Mouse (Mus musculus): ENCODE results near the gene 2310057M21Rik.

2310057M21Rik gene

GRCm38 (mm10) chr7:131327054-131327453 is 35.5 kb downstream of the 2310057M21Rik start:
- in situ Hi-C loops (cut with MboI, MseI): no loop called here

- in situ Hi-C loops (cut with MboI, MseI): no loop called here
Observed at GRCm38 (mm10) chr7:131322192-131322591, 40.4 kb downstream of the 2310057M21Rik start, which contains the start of gene Cuzd1. TSS of gene Cuzd1 (minus strand) at chr7:131322292.

DNA sequence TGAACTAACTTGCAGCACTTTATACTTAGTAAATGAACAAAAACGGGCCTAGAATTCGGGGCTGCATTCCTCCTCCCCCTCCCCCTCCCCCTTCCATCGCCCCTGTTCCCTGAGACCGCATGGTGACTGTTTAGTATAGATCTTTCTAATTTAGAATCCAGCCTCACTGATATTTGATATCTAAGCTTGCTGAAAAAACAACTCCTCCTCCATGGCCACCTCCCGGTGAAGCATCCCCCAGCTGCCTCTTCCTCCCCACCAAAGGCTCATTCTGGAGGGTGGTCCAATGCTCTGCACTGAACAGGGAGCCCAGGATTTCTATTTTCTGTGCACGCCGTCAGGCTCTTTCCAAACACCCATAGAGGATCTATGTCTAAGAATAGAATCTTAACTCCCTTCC is 44.2 kb downstream of the 2310057M21Rik start:
- in situ Hi-C loops (cut with MboI, MseI): no loop called here

- in situ Hi-C loops (cut with MboI, MseI): no loop called here
Observed at GRCm38 (mm10) chr7:131317587-131317986, 45.0 kb downstream of the 2310057M21Rik start.

DNA sequence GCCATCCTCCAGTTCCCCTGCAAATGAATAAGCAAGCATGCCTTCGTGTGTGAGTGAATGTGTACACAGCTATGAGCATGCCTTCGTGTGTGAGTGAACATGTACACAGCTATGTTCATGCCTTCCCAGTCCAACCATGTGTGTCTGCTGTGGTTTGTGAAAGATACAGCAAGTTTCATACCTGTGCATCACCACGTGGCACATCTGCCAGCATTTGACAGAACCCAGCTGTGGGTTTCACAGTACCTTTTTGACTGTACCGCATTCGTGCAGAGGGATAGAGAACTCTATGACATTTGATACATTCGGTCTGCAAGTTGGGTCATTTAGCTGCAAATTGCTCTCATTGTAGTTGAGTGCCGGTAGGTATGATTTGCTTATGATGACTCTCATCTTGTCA is 48.1 kb downstream of the 2310057M21Rik start:
- in situ Hi-C loops (cut with MboI, MseI): no loop called here

DNA sequence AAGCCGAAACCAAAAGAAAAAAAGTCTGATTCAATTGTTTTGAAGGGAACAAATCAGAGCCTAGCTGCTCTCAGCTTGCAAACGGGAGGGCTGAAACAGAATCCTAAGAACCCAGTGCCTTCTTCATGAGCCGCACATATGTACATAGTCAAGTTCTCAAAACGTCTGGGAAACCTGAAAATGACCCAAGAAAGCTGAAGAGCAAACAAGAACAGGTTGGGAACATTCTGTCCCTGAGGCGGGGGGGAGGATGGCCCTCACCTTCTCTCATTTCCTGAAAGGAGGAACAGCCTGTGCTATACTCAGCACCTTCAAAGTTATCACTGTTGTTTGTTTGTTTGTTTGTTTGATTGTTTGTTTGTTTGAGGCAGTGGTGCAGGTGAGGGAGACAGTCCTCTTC is 55.8 kb downstream of the 2310057M21Rik start:
- in situ Hi-C loops (cut with MboI, MseI): no loop called here

- in situ Hi-C loops (cut with MboI, MseI): no loop called here
Observed at GRCm38 (mm10) chr7:131303340-131303739, 59.2 kb downstream of the 2310057M21Rik start.

GRCm38 (mm10) chr7:131297151-131297550 is 65.4 kb downstream of the 2310057M21Rik start:
- in situ Hi-C loops (cut with MboI, MseI): no loop called here

Measured in T-helper 1 cell (primary cell).